Mouse (Mus musculus) small intestine, adult 2 months (tissue): ENCODE data around the gene Itpka. TPM values are rescaled to one million over a fixed set of nuclear protein-coding genes. Genes with fewer than 3 reads are reported as not detected.
A peak's percentile ranks its signal among the peaks of the same experiment; 100 is the strongest.
"Not testable (repeated sequence)": the region's sequence is repeated elsewhere in the genome, so short reads cannot be mapped to it uniquely, and the experiment has no call there.

ENCODE experiments used
- H3K27ac ChIP-seq: fragments of 200-500 bp; 2 replicates; pipeline ENCODE4 v1.5.1; 2012; ENCODE audit warnings: low read depth, low read length, control low read depth, inconsistent platforms; ENCODE audit not compliant: insufficient read depth
- H3K27me3 ChIP-seq: fragments of 200-500 bp; 2 replicates; pipeline ENCODE4 v1.6.1; 2012; ENCODE audit warnings: mild to moderate bottlenecking, moderate library complexity, low read length, inconsistent platforms; ENCODE audit not compliant: control insufficient read depth, insufficient read depth
- H3K36me3 ChIP-seq: fragments of 200-500 bp; 2 replicates; pipeline ENCODE4 v1.6.1; 2012; ENCODE audit warnings: mild to moderate bottlenecking, low read length, control low read depth, inconsistent platforms; ENCODE audit not compliant: control insufficient read depth, insufficient read depth
- H3K4me1 ChIP-seq: fragments of 200-500 bp; 2 replicates; pipeline ENCODE4 v1.6.1; 2012; ENCODE audit warnings: low read length, inconsistent platforms, mixed read lengths; ENCODE audit not compliant: control insufficient read depth, insufficient read depth, insufficient read length
- H3K4me3 ChIP-seq: fragments of 200-500 bp; 2 replicates; pipeline ENCODE4 v1.5.1; 2012; ENCODE audit warnings: low read depth, mild to moderate bottlenecking, control low read depth, inconsistent platforms, low read length, moderate library complexity
- CTCF ChIP-seq: fragments of 200-500 bp; IDR thresholded peaks from 2 replicates; pipeline ENCODE4 v1.5.1; 2012; ENCODE audit warnings: low read depth, mild to moderate bottlenecking, control low read depth, inconsistent platforms, low read length, moderate library complexity, mixed read lengths; ENCODE audit not compliant: insufficient replicate concordance, insufficient read length; ENCODE audit errors: extremely low read depth
- POLR2A ChIP-seq: fragments of 200-500 bp; IDR thresholded peaks from 2 replicates; pipeline ENCODE4 v1.6.1; 2012; ENCODE audit warnings: low read depth, mild to moderate bottlenecking, control low read depth, inconsistent platforms, low read length, moderate library complexity
- WGBS: fragments of 180-500 bp; shearing (Covaris S2); methylation state at CpG from one replicate; pipeline ENCODE4 v1.1.7; 2018; 5-methylcytosine and 5-hydroxymethylcytosine counted together
- polyA plus RNA-seq: library from polyadenylated mRNA; depleted of rRNA; stranded (reverse); fragments of >200 nt; gene quantifications from 2 replicates; pipeline ENCODE4 v1.2.3, GENCODE M21; 2012

Itpka gene
- polyA plus RNA-seq, 1 experiment, result 39.7 TPM

DNA sequence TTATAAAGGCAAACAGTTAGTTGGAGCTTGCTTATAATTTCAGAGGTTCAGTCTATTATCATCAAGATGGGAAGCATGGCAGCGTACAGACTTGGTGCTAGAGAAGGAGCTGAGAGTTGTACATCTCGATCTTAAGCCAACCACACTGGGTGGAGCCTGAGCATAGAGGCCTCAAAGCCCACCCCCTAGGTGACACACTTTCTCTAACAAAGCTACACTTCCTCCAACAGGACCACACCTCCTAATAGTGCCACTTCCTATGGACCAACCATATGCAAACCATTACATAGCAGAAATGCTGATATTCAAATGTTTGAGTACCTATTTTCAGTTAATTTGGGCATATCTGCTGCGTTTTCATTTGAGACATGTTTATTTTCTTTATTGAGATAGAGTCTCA lies 32.1 kb upstream of the Itpka start:
- TF ChIP-seq CTCF, result no peak
- no peak for TF ChIP-seq POLR2A
- Histone ChIP-seq H3K36me3 (peaks cover 28% of the 10 kb centered on the region), H3K4me3 (no peak overlapping the region), H3K27ac (no peak overlapping the region), H3K4me1 (no peaks in the 10 kb centered on the region), H3K27me3 (no peaks in the 10 kb centered on the region)
- 82% methylated on average over 3 of the region's 3 CpGs for WGBS

DNA sequence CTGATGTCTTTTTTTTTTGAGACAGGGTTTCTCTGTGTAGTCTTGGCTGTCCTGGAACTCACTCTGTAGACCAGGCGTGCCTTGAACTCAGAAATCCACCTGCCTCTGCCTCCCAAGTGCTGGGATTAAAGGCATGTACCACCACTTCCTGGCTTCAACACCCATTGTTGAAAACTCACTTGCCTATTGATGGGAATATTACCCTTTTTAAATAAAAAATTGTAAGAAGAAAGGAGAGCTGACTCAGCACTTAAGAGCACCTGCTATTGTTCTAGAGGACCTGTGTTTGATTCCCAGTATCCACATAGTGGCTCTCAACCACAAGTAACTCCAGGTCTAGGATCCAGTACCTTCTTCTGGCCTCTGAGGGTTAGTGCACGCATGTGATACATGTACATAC lies 26.3 kb upstream of the Itpka start:
- H3K27ac ChIP-seq, H3K4me3 ChIP-seq, H3K27me3 ChIP-seq, H3K4me1 ChIP-seq: not testable (repeated sequence)
- 99% methylated on average over 2 of the region's 2 CpGs for WGBS
- peaks cover 31% of the 10 kb centered on the region for H3K36me3 ChIP-seq

DNA sequence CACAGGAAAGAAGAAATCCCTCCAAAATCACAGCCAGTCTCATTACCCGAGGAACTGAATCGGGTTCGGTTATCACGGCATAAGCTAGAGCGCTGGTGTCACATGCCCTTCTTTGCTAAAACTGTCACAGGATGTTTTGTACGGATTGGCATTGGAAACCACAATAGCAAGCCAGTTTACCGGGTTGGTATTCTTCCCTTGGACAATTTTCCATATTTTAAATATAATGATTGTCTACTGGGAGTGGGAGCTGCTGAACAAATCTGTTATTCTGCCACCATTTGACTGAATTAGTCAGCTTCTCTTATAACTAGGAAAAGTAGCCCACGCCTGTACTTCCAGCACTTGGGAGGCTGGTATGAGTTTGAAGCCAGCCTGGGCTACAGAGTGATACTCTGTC lies 21.1 kb upstream of the Itpka start:
- Histone ChIP-seq H3K27ac (no peak overlapping the region), H3K4me1 (no peaks in the 10 kb centered on the region), H3K27me3 (no peaks in the 10 kb centered on the region), H3K36me3 (peaks cover 51% of the 10 kb centered on the region), H3K4me3 (no peak overlapping the region)
- TF ChIP-seq CTCF (no peak), POLR2A (no peak)
- WGBS, result 96% methylated on average over 8 of the region's 8 CpGs

DNA sequence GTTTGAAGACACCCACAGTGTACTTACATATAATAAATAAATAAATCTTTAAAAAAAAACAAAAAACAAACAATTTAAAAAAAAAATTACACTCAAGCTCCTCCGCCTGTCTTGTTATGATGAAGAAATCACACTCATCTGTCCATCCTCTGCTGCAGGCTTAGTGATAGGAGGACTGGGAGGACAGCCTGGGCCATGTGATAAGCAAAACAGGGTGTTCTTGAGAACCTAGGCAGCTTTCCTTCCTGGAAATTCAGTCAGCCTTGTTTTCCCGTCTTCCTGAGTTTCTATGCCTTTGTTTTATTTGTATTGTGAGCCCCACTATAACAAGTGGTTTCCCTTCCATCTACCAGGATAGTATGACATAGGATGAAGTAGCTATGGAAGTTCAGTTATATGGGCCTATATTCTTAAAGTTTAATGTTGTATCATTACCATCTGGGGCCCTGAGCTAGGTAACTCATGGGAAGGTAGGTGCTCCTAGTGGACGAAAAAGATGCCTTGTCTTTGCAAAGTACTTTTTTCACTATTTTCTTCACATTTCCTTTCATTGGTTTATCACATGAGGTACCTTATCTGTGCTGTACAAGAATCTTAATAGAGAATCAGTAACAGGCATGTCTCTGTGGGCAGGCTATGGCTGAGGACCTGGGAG lies 14.2 kb upstream of the Itpka start:
- TF ChIP-seq POLR2A (no peak), CTCF (no peak)
- H3K4me1 ChIP-seq, result no peaks in the 10 kb centered on the region
- H3K4me3 ChIP-seq, result no peak overlapping the region
- peaks cover 64% of the 10 kb centered on the region for H3K36me3 ChIP-seq
- no peaks in the 10 kb centered on the region for H3K27me3 ChIP-seq
- 95% methylated on average over 3 of the region's 3 CpGs for WGBS
- no peak overlapping the region for H3K27ac ChIP-seq

DNA sequence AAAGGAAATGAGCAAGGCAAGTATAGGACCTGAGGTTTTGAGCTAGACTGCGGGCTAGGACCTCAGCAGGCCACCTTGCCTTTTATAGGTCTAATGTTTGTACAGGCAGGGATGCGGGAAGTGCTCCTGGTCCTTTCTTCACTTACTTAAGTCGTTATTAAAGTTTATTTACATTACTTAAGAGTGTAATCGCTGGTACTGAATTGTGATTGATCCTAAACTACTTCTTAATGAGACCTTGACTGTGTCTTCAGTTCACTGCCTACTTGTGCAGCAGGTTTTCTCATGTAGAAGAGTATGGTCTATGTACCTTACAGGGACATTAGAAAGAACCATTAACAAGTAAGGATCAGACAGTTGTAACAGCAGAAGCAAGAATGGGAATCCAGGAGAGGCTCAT lies 11.4 kb upstream of the Itpka start:
- Histone ChIP-seq H3K27ac (no peak overlapping the region), H3K27me3 (no peaks in the 10 kb centered on the region), H3K4me1 (no peaks in the 10 kb centered on the region), H3K4me3 (no peak overlapping the region), H3K36me3 (peaks cover 52% of the 10 kb centered on the region)
- TF ChIP-seq CTCF (no peak), POLR2A (no peak)
- WGBS, result 72% methylated on average over 4 of the region's 4 CpGs

DNA sequence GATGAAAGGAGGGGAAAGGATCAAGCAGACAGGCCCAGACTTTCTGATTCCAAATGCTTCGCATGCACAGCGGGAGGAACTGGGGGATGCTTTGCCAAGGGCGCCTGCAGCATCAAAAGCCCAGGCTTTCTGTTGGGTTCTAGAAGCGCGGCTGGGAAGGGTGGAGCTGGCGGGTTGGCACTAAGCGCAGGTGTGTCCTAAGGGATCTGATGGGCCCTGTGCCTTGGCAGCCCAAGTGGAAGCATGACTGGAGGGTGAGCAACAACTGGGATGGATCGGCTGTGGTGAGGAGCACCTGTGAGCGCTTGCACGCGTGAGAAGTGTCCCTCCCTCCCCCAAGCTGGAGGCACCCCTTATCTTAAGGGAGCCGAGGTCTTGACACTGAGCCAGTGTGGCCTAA lies 5.0 kb upstream of the Itpka start:
- peaks cover 22% of the 10 kb centered on the region for H3K4me1 ChIP-seq
- no peak for TF ChIP-seq POLR2A
- TF ChIP-seq CTCF, result no peak
- no peak overlapping the region for H3K27ac ChIP-seq
- 11% methylated on average over 12 of the region's 12 CpGs for WGBS
- H3K36me3 ChIP-seq, result peaks cover 13% of the 10 kb centered on the region
- peak overlapping the region; percentile 19; the same call in 1 of the 2 replicates for H3K4me3 ChIP-seq
- no peaks in the 10 kb centered on the region for H3K27me3 ChIP-seq

DNA sequence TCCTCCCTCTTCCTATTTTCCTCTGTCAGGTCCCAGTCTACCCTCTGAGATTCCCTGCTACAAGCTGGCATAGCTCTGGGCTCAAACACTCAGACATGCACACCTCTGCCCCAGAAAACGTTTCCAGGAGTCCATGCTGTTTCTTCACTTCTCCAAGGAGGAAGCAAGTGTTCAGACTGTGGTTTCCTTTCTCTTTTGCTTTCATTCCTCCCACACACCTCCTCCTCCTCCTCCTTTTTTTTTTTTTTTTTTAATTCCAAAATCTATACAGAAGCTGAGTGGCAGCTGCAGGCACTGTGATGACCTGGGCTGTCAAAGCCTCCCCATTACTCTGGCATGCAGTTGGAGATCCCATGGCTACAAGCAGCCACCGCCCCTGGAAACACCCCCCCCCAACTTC lies 1.6 kb upstream of the Itpka start:
- peak overlapping the region; percentile 87 for H3K27ac ChIP-seq
- H3K36me3 ChIP-seq, result no peaks in the 10 kb centered on the region
- 15% methylated on average over 2 of the region's 2 CpGs for WGBS
- no peaks in the 10 kb centered on the region for H3K27me3 ChIP-seq
- H3K4me1 ChIP-seq, result peaks cover 27% of the 10 kb centered on the region
- no peak for TF ChIP-seq POLR2A
- TF ChIP-seq CTCF, result no peak
- no peak overlapping the region for H3K4me3 ChIP-seq
